Mouse (Mus musculus) ovary, adult 2 months (tissue): ENCODE measurements around the gene Rusc2. TPM values are rescaled to one million over a fixed set of nuclear protein-coding genes. Genes with fewer than 3 reads are reported as not detected.

Experiments used
- polyA plus RNA-seq: library from polyadenylated mRNA; depleted of rRNA; stranded (reverse); fragments of >200 nt; gene quantifications from 2 replicates; pipeline ENCODE4 v1.2.3, GENCODE M21; 2012; rRNA removed

The Rusc2 gene
- polyA plus RNA-seq, result 22.6 and 22.9 TPM in 2 replicates

GRCm38 (mm10) chr4:43381408-43382154, at the start of gene Rusc2:
Gene Rusc2, plus strand, starts transcription at chr4:43381979.

GRCm38 (mm10) chr4:43428946-43429345, 47.2 kb downstream of the Rusc2 start, which contains the start of gene Fam166b:
Gene Fam166b, minus strand, starts transcription at chr4:43429134.

GRCm38 (mm10) chr4:43441639-43442038, 59.9 kb downstream of the Rusc2 start, which contains the start of gene Tesk1:
Gene Tesk1, plus strand, starts transcription at chr4:43441939.

GRCm38 (mm10) chr4:43454041-43454836, 72.5 kb downstream of the Rusc2 start, which contains the start of gene Cd72:
Gene Cd72, minus strand, starts transcription at chr4:43454628.

Other genes starting within 250 kb of the Rusc2 start
- 0.34 and 0.39 TPM in 2 replicates for gene Atp8b5, start 114.8 kb upstream of the Rusc2 start, polyA plus RNA-seq
- gene Fam166b, start 47.2 kb downstream of the Rusc2 start, polyA plus RNA-seq, result 17.4 and 21.9 TPM in 2 replicates
- gene Tesk1, start 60.0 kb downstream of the Rusc2 start, polyA plus RNA-seq, result 102 and 112 TPM in 2 replicates
- 3.9 and 6.4 TPM in 2 replicates for gene Cd72, start 72.6 kb downstream of the Rusc2 start, polyA plus RNA-seq
- gene Sit1, start 101.8 kb downstream of the Rusc2 start, polyA plus RNA-seq, result not detected in 2 replicates
- gene Ccdc107, start 110.9 kb downstream of the Rusc2 start, polyA plus RNA-seq, result 256 and 473 TPM in 2 replicates
- gene Arhgef39, start 117.7 kb downstream of the Rusc2 start, polyA plus RNA-seq, result 31.5 and 48.4 TPM in 2 replicates
- 6.6 and 7.2 TPM in 2 replicates for gene Car9, start 125.0 kb downstream of the Rusc2 start, polyA plus RNA-seq
- 105 and 120 TPM in 2 replicates for gene Tpm2, start 141.8 kb downstream of the Rusc2 start, polyA plus RNA-seq
- gene Creb3, start 180.4 kb downstream of the Rusc2 start, polyA plus RNA-seq, result 125 and 150 TPM in 2 replicates
- gene Tln1, start 180.7 kb downstream of the Rusc2 start, polyA plus RNA-seq, result 193 and 213 TPM in 2 replicates
- gene Rgp1, start 196.7 kb downstream of the Rusc2 start, polyA plus RNA-seq, result 70.8 and 74.5 TPM in 2 replicates
- gene Gba2, start 196.9 kb downstream of the Rusc2 start, polyA plus RNA-seq, result 26.8 and 33.6 TPM in 2 replicates
- 0.63 and 1.5 TPM in 2 replicates for gene Msmp, start 202.5 kb downstream of the Rusc2 start, polyA plus RNA-seq
- 113 and 117 TPM in 2 replicates for gene Npr2, start 250.0 kb downstream of the Rusc2 start, polyA plus RNA-seq